In the genomic region with DNA sequence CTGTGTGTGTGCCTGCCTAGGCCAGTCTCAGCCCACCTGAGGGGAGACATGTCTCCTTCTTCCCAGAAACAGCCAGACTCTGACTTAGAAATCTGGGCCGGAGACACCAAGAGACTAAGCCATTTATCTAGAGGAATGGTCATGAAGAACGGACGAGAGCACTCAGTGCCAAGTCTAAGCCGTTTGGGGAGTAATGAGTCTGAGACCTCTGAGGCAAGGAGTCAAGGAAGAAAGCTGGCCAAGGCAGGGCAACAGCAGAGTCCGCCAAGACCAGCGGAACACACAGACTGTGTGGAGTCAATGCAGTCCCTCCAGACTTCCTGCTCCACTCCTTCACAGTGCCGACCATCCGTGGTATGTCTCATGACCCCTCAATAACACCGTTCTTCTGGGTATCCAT, we compare ENCODE assay signal across 12 mouse cellular contexts.
DNase-seq lines count a peak whose midpoint lies in the region; ATAC-seq and TF ChIP-seq lines count a peak whose summit lies in the region.
"Had no signal": no experiment of that assay in that cellular context is flagged by ENCODE, and none has a peak within 500 bp of the region (broad histone marks: within the 10 kb centered on the region; RNA-seq: fewer than 3 reads in every experiment).

No protein-coding gene starts in this region.

- no peak overlapping the region for H3K4me3 ChIP-seq in kidney, adult 2 months (ENCODE audit: insufficient read depth, low read depth, low read length)
- no peak overlapping the region for H3K4me3 ChIP-seq in forebrain, embryonic 11.5 days (ENCODE audit: low read depth, low read length)
- H3K4me3 ChIP-seq: midbrain, embryonic 15.5 days; neural tube, embryonic 12.5 days had no signal

- no peaks in the 10 kb centered on the region for H3K4me1 ChIP-seq in kidney, adult 2 months (ENCODE audit: control insufficient read depth, insufficient read depth, low read length)
- 0 out of 2 replicates have a peak, but pooled peaks cover 1% of the 10 kb centered on the region for H3K4me1 ChIP-seq in forebrain, embryonic 11.5 days (replicated peaks; ENCODE audit: control insufficient read depth, insufficient read depth, low read length)

- no peak for TF ChIP-seq CTCF in kidney, adult 2 months (conservative IDR thresholded peaks at IDR 0.05; ENCODE audit: insufficient read depth, insufficient read length, low read depth, low read length)

- ATAC-seq in forebrain, embryonic 11.5 days (replicated peaks; ENCODE audit: low FRiP score): no peak
- ATAC-seq: liver, postnatal 0 days; midbrain, embryonic 15.5 days had no signal

- no peak overlapping the region; the same call in 1 of the 2 replicates for H3K27ac ChIP-seq in kidney, adult 2 months (ENCODE audit: insufficient read depth, low read depth, low read length)
- H3K27ac ChIP-seq in forebrain, embryonic 11.5 days (ENCODE audit: low read depth, low read length): no peak overlapping the region
- H3K27ac ChIP-seq: hindbrain, embryonic 14.5 days; midbrain, embryonic 15.5 days; neural tube, embryonic 12.5 days had no signal

- H3K27me3 ChIP-seq in kidney, adult 2 months (replicated peaks; ENCODE audit: control insufficient read depth, insufficient read depth, low read length): no peaks in the 10 kb centered on the region
- H3K27me3 ChIP-seq in forebrain, embryonic 11.5 days (ENCODE audit: control insufficient read depth, insufficient read depth, low read length): no peaks in the 10 kb centered on the region
- H3K27me3 ChIP-seq: midbrain, embryonic 15.5 days; neural tube, embryonic 12.5 days had no signal

- no peaks in the 10 kb centered on the region; the same call in 1 of the 2 replicates for H3K9me3 ChIP-seq in forebrain, embryonic 11.5 days (ENCODE audit: control insufficient read depth, low read length)
- H3K9me3 ChIP-seq: midbrain, embryonic 15.5 days had no signal

- TF ChIP-seq POLR2A in kidney, adult 2 months (IDR thresholded peaks at IDR 0.05; ENCODE audit: low read depth, low read length): no peak

- no peak overlapping the region for H3K4me2 ChIP-seq in forebrain, embryonic 11.5 days (ENCODE audit: low read depth, low read length, severe bottlenecking)
- H3K4me2 ChIP-seq: hindbrain, embryonic 14.5 days; midbrain, embryonic 15.5 days; neural tube, embryonic 12.5 days had no signal

- WGBS in kidney, adult 2 months: 57% methylated on average over 9 of the region's 9 CpGs
- 91% methylated on average over 9 of the region's 9 CpGs for WGBS in forebrain, embryonic 11.5 days

- no peaks in the 10 kb centered on the region for H3K36me3 ChIP-seq in kidney, adult 2 months (ENCODE audit: control insufficient read depth, insufficient read depth, low read length)
- H3K36me3 ChIP-seq in forebrain, embryonic 11.5 days (ENCODE audit: control insufficient read depth, insufficient read depth, low read length): no peaks in the 10 kb centered on the region
- H3K36me3 ChIP-seq: midbrain, embryonic 15.5 days; neural tube, embryonic 12.5 days had no signal

- H3K9ac ChIP-seq in forebrain, embryonic 11.5 days (ENCODE audit: low read length): no peak overlapping the region
- H3K9ac ChIP-seq: hindbrain, embryonic 14.5 days; liver, postnatal 0 days; midbrain, embryonic 15.5 days; neural tube, embryonic 12.5 days had no signal

- peak; percentile 36 for DNase-seq in kidney, adult 2 months
- no peak for DNase-seq in kidney, postnatal 36 days
- DNase-seq in heart, adult 9 months (ENCODE audit: low spot score in 2 of 2): peak; percentile 48 to 53
- peak; percentile 14 to 42 for DNase-seq in kidney, postnatal 25 days
- DNase-seq in ovary, postnatal 36 days (ENCODE audit: low spot score): peak; percentile 31
- DNase-seq in forebrain, embryonic 11.5 days (ENCODE audit: low spot score): no peak
- no peak for DNase-seq in right cerebral cortex, postnatal 10 days (ENCODE audit: low spot score in 2 of 2)
- DNase-seq: cerebellum, adult 18-20 months; liver, postnatal 0 days had no signal

Comparison
In these comparisons a context has a peak if more than half of its experiments do, and no peak if none do; other contexts are left out.
1. DNase-seq: peak in kidney, adult 2 months (single experiment), heart, adult 9 months (2 of 2), kidney, postnatal 25 days (2 of 2) and ovary, postnatal 36 days (single experiment); none in kidney, postnatal 36 days (0 of 2), forebrain, embryonic 11.5 days (single experiment) and right cerebral cortex, postnatal 10 days (0 of 2).